Mouse (Mus musculus) heart, postnatal 0 days (tissue): ENCODE results near the gene Irf3.

Source experiments
- CTCF ChIP-seq: IDR thresholded peaks from 2 replicates; pipeline ENCODE4 v1.5.1; 2016; ENCODE audit warnings: antibody characterized with exemption, control low read depth, low read depth
- EP300 ChIP-seq: IDR thresholded peaks from 2 replicates; pipeline ENCODE4 v1.6.1; 2016; ENCODE audit warnings: antibody characterized with exemption, low read depth

- TF ChIP-seq CTCF (no peak), EP300 (no peak)
These were observed 36.4 kb downstream of the Irf3 start for GRCm38 (mm10) chr7:45033722-45034359.
